Mouse (Mus musculus) C3H10T1/2 (cell line): Measurements from ENCODE around the gene Arl15. TPM values are rescaled to one million over a fixed set of nuclear protein-coding genes. Genes with fewer than 3 reads are reported as not detected.

ENCODE experiments used
- polyA plus RNA-seq, 2 experiments: library from polyadenylated mRNA; unstranded; fragments of >200 nt; fragmentation: generic; extraction: Trizol; gene quantifications; one replicate each; pipeline ENCODE4 v1.2.1; 2012; ENCODE audit warnings: missing spikeins in 2 of 2

Gene Arl15
- 1 to 10 TPM in 1 of 2 experiments, under 1 TPM in 1; 0.46 to 3.2 TPM for polyA plus RNA-seq

GRCm38 (mm10) chr13:113794039-113794704, at the start of gene Arl15:
Gene Arl15, plus strand, starts transcription at chr13:113794505.

Other genes starting within 250 kb of the Arl15 start
- gene Snx18, start 175.9 kb upstream of the Arl15 start, polyA plus RNA-seq: 10 to 100 TPM in 1 of 2 experiments, 1 to 10 TPM in 1; 3.1 to 22.1 TPM
- not detected for gene Hspb3, start 130.8 kb upstream of the Arl15 start, polyA plus RNA-seq